Mouse (Mus musculus) brain, embryonic 18.5 days (tissue): ENCODE data around the gene Nrxn1.
A peak's percentile ranks its signal among the peaks of the same experiment; 100 is the strongest.

Experiments
- DNase-seq: peaks from one replicate; pipeline ENCODE4 v3.0.0-alpha.2; 2012; ENCODE audit warnings: low read depth, low spot score

Nrxn1 gene

DNA sequence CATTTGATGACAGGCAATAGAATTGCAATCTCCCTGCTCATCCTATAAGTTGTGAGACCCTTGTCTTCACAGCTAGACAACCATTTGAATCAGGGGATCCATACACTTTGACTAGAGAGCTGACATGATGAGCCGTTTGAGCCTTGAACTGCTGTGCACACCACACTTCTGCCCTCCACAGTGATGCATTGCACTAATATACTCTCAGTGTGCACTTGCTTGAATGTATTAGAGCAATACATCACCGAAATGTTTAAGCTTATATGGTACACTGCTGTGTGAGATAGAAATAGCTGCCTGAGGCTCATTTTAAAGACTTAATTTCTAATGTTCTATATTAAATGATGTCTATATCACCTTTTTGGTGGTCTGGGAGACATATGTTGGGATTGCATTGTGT, 430.6 kb downstream of the Nrxn1 start:
- no peak for DNase-seq

DNA sequence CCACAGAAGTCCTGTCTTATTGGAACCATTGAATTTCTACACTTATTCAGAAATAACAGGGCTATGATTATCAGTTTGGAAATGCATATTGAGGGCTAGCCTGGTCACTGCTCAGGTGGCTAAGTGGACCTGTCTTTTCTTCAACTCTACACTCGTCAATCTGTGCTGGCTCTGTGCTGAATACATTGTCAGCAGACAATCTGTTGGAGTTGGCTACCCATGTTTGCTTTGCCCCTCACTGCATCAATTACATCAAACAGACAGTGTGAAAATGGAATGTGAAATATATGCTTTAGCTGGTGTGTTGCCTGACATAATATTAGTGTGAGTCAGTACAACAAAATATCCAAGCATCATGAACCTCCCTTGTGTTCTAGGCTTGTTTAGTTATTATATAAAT, 438.4 kb downstream of the Nrxn1 start:
- DNase-seq = peak; percentile 30

DNA sequence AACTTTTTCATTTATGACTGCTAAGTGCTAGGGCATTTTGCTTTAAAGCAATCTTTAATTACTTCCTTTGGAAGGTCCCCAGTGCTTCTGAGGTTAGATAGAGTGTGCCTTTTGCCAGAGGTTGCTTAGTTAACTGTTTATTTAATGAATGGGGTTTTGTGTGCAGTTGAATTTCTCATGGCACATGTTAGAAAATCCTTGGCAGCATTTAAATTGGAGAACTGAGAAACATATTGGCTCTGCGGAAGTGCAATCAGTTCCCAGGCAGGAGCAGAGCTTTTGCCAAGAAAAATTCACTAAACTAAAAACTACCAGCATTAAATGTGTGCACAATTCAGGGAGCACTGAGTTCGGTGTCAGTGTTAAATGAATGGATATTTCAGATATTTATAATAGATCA, 439.5 kb downstream of the Nrxn1 start:
- DNase-seq = peak; percentile 63

DNA sequence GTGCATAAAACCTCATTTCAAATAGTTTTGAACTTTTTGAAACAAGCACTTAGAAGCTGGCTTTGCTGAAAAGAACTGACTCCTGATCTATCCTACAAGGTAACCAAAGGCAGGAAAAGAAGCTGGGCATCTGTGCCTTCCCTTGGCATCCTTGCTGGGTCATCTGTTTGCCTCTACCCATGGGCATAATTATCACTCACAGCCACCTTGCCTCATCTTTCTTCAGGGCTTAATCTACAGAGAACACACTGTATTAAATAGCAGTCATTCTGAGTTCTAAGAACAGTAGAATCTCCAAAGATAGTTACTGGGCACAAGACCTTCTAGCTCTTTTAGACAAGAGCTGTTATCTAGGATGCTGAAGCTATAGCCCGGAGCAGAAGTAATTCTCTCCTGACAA, 442.6 kb downstream of the Nrxn1 start:
- no peak for DNase-seq

DNA sequence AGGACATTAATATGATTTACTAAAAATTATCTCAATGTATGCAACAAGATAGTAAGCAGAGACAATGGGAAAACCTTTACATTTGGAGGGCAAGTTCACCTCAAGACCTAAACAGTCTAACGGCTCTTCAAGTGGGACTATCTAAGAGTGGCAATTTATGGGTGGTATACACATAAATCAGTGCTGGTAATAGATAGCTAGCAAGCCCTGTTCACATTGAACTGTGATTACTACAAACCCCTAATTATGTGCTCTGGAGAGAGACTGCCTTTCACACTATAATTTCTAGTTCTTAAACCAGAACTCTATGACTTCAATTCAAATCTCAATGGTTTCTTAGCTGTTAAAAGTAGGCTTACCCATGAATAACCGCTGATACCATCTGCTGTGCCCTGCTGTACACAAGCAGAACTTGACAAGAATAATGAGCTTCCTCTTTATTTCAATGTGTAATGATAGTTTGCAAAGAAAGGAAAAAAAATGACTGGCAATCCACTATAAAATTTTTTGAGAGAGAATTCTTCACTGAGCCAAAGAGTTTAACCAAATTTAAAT, 453.8 kb downstream of the Nrxn1 start:
- no peak for DNase-seq

DNA sequence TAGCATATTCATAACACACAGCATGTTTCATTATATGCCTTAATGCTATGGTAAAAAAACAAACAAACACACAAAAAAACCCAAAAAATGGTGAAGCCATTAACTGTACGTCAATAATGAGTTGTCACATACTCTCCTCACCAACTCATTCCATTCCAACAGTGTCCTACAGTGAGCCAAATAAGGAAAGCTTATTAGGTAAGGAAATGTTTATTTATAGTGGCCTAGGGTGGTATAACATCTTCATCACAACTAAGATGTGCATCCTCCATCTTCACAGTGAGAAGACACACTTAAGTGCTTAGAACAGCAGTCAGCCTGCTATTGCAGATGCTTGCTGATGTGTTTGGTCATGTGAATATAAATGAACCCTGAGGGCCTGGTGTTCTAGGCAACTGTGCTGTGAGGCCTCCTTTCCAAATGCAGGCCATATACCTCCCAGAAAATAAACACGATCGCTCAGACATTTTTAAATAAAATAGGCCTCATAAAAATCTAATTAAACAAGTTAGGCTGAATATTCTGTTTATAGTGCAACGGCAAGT, 454.6 kb downstream of the Nrxn1 start:
- DNase-seq = no peak

DNA sequence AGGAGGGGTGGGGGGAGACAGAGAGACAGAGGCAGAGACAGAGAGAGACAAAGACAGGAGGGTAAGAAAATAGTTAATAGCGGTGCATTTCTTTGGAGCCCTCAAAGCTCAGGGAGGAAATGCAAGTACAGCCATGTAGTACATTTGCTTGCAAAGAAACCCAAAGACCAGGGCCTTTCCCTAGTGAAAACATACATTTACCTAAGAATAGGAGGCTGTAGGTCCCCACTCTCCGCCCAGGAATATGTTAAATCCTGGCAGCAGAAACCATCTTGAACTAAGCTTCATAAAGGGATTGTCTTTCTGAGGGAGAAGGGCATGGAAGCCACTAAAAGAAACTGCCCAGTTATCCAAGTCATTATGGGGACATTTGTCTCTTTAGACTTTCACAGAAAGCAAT, 461.5 kb downstream of the Nrxn1 start:
- no peak for DNase-seq

DNA sequence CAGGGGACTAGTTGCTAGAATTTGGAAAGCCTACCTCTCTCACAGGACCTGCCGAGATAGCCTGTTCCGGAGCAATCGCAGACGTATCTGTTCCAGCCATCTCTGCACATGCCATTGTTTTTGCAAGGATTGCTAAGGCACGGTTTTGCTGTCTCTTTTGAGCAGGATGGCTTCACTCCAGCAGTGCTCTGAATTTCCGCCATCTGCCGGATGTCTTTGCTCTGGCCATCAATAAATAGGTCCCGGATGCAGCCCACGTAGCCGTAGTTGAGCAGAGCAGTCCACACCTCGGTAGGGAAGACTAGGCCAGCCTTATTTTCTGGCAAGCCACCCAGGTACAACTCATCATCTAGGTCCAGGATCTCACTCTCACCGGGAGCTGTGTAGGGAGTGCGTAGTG, 463.0 kb downstream of the Nrxn1 start:
- DNase-seq = no peak

DNA sequence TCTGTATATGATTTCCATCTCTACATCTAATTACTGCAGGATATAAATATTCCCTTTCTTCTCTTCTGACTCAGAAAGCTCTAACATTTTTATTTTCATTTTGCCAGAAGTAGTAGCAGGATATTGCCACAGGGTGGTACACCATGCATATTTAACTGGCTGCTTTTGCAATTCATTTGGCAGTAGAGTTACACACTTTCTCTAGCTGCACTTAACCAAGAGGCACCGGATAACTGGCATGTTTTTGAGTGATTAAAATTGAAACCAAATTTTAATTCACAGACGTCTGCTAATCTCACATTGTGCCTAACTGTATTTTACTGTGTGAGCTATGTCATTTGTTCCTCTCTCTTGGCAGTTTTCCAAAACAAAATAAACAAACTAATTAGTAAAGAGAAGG, 464.4 kb downstream of the Nrxn1 start:
- DNase-seq = peak; percentile 67

DNA sequence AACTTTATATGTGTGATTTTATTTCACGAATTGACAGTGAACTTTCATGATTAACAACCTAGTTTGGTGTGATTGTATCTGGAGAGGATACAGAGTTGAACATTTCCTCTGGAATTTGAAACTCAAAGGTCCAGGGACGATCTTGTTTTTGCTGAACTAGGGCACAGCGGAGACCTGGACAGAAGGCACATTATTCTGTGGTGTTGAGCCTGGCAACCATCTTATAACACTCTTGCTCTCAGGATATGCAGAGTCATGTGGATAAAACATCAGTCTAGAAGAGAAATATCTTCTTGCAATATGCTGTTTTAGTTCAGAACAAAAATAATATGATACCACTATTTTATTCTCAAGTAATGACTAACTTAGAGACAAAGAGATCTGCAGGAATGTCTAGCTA, 464.9 kb downstream of the Nrxn1 start:
- DNase-seq = no peak

DNA sequence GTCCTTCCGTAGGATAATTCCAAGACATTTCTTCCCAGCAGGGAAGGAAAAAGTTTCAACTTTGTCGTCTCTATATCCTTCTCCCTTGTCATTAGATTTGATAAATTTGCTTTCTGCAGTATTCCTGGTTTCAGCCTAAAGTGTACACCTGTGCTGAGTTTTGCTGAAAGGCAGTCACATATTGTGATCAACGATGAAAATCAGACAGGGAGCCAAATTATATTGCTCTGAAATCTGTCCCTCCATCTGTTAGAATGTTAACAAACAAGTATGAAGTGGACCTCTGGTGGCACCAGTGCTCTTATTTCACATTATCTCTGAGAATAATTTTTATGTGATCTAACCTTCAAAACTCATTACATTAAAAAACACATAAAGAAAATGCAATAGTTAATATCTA, 465.5 kb downstream of the Nrxn1 start:
- DNase-seq = no peak

DNA sequence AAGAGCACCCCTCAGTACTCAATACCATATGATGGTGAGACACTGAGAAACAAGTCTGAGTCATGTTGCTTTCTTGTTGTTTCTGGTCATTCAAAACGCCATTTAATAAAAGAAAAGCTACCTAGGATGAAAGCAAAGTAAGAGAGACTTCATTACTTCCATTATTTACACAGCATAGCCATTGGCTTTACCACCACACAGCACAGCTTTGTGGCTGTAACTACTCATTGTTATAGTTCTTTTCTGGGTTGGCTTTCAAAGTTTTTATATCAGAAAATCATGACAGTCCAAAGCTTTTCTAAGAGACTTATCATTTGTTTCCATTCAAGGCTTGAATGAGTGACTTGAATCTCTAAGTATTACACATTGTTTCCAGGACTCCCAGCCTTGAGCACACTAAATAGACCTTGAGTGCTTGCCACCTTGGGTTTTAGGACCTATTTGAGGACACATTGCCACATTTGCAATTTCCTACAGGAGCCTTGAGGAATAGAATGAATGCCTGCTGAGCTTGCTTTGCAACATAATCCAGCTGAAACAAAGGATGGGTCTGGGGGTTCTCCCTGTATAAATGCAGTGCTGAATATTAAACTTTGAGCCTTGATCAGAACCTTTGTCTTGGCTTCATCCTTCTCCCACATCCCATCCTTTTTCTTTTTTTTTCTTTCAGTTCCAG, 468.1 kb downstream of the Nrxn1 start:
- DNase-seq = no peak

DNA sequence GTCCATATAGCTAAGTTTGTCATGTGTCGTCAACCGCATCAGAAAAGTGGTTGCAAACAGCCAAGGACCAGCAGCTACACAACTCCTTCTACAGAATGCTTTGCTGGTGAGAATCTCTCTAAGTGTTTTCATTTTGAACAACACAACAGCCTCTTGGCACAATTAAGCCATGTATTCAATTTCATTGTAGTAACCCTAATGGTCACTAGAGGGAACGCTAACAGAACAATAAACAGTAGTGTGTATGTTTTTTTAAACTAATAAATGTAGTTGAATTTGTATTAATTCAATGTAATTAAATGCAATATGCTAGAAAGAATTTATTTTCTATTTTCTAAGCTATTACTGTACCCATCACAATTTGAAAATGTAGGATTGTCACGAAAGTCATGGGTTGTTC, 471.0 kb downstream of the Nrxn1 start:
- DNase-seq = no peak

DNA sequence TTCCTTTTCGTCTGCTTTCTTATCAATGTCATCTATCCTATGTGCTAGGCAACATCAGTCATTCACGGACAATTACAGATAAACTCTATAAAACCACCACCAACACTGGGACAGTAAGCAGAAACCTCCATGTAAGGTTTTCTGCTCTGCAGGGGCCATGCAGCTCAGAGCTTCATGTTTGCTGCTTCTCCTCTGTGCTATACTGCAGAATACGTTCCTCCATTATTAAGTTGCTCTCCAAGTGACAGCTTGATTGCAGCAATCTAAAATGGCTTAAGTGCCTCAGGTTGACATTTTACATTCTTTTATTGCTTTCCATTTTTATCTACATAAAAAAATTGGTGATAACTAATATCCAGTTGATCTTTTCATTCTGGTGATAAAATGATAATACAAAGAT, 477.9 kb downstream of the Nrxn1 start:
- no peak for DNase-seq

DNA sequence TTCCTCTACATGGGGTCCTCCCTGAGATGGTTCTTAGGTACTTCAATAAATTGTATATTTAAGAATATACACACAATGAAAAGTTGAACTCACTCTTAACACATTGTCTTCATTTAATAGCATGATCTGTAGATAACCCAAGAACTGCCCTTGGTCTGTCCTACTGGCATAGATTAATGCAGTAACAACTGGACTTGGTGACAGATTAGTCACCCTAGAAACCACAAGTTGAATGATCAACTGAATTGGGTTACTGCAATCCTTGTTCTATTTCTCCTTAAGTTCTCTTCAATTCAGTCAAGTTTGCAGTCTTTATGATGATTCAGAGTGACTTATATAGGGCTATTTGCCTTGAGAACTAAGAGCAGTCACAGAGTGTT, 485.5 kb downstream of the Nrxn1 start:
- no peak for DNase-seq

DNA sequence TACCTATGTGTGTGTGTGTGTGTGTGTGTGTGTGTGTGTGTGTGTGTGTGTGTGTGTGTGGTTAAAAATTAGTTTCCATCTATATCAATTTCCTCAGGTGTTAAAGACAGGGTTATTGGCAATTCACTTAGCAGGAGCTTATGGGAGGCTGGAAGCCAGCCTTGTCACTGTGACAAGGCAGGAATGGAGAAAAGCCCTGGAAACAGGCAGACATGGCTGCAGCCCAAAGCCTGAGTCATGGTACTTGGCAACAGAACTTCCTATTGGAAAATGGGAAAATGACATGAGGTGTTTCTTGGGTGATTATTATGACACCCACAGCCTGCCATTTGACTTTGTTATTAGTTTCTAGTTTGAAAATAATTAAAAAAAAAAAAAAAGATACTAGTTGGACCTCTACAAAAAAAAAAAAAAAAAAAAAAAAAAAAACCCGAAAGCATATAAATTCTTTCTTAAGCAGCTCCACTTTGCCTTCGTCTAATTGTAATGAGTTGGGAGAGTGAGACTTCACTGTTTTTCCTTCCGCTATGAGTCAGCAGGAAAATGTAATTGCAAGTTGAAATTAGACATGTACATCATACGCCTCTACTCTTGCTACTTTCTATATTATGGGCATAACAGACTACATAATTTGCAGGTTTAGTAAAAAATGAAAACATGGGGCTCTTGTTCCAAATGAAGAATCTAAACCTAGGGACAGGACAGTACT, 486.0 kb downstream of the Nrxn1 start:
- DNase-seq = no peak

DNA sequence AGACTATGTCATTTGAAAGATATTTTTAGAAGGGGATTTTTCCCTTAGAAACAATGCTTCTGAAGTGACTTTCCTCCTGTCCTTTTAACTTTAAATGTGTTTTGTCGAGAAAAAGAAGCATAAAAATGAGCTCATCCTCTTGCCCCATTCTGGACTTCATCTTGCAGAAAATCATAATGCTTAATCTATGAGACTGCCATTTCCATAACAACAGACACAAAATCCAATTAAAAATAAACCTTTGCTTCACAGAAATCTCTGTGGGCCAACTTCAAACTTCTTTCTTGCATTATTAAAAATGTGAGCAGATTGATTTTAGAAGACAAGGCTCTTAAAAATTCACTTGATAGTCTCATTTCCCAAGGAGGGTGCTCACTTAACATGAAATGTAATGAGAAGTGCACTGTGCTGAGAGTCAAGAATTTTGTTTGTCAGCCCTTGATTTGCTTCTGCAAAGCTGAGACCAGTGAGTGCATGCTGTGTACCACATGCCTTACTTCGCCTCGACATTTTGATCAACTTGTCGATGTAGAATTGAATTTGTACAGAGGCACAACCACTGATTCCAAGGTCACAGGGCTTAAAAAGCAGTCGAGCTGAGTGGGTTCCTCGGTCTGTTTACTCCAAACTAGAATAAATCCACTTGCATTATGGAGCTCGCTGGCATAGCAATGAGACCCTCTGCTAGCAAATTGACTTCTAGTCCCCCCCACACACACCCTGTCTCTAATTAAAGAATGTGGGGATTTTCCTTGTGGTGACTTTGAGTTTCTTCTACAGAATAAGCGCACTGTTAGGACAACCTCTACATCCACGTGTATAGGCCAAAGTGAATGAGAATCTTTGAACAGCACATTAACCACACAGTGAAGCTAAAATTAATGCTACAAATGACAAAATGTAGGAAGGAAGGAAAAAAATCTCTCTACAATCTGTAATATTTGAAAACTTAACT, 493.0 kb downstream of the Nrxn1 start:
- DNase-seq = no peak

DNA sequence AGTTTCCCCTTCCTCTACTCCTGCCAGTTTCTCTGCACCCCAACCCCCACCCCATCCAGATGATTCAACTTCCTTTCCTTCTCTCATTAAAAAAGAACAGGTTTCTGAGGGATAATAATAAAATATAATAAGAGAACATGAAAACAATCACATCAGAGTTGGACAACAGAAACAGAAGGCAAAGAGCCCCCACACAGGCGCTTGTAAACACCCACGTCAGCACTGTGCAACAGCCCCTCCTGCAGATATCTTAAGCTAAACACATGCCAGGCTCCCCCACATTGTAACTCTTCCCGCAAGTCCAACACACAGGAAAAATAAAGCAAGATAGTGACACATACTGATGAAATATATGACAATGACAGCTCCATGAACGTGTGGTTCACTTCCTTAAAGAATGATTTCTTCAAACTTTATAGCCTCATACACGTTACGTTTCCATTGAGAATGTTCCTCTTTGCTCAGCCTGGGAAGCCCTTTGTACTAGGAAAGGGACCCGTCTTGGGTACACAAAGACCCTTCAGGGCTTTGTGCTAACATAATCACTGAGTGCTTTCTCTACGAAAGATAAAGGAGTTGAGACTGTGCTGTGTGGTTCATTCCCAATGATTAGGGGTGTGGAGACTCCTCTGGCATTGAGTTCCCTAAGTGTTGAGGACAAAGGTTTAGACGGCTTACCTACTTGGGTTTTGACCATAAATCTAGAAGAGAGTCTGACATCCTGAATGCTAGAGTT, 497.9 kb downstream of the Nrxn1 start:
- DNase-seq = no peak

DNA sequence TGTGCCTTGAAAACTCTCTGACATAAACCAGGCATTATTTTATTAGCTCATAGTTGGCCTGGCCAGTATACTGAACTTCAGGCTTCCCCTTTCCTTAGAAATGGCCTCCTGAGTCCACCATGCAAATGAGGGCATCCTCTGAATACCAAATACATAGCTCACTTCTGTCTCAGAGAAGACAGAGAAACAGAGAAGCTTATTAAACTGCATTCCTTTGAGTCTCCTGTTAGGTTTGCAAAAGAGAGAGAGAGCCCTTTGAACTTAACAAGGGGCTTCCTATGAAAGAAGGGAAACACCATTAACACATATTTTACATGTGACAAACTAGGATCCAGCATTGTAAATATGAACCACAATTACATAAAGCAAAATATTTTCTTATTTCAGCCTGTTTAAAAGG, 506.0 kb downstream of the Nrxn1 start:
- no peak for DNase-seq

DNA sequence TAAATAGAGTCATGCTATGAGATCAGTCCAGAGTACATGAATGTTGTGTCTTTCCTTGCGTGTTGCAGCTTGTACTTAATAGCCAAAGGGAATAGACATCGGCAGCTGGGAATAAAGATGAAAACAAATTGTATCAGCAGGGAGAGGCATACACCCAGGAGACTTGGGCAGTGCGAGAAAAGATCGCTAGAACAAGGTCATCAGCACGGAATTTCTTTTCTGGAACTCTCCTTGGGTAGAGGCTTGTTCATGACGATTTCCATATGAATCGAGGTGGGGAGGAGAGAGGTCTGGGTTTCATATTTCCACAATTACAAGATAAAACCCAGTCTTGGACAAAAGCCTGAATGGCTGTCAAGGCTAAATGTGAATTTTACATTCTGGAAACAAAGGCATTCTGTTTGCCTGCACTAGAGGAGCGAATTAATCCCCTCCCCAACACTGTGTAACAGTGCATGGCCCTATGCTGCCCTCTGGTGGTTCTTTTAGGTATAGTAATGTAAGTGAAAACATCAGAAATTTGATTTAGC, 508.1 kb downstream of the Nrxn1 start:
- peak; percentile 68 for DNase-seq
